Mouse (Mus musculus): ENCODE data around the gene Nup133. TPM values are rescaled to one million over a fixed set of nuclear protein-coding genes. Genes with fewer than 3 reads are reported as not detected.

Gene Nup133
- polyA plus RNA-seq (2015; fragmentation: Nextera tagmentation; extraction: Ambion mirVana), result 9.6 and 11.1 TPM in 2 replicates

GRCm38 (mm10) chr8:123948942-123949685, at the start of gene Nup133:
Gene Nup133, minus strand, starts transcription at chr8:123949265.

GRCm38 (mm10) chr8:123982826-123983400, 33.8 kb upstream of the Nup133 start, which contains the start of gene Abcb10:
Gene Abcb10, minus strand, starts transcription at chr8:123983122.

GRCm38 (mm10) chr8:123894502-123895097, 54.5 kb downstream of the Nup133 start, which contains the start of gene Acta1:
Gene Acta1, minus strand, starts transcription at chr8:123894751.

GRCm38 (mm10) chr8:123859648-123860259, 89.3 kb downstream of the Nup133 start, which contains the start of gene Ccsap:
Gene Ccsap, minus strand, starts transcription at chr8:123860209.

Other genes with a start within 250 kb of the Nup133 start
- 30.0 and 31.8 TPM in 2 replicates for gene Rab4a, start 143.3 kb downstream of the Nup133 start, polyA plus RNA-seq (2015; fragmentation: Nextera tagmentation; extraction: Ambion mirVana)
- 1.7 and 2.1 TPM in 2 replicates for gene Ccsap, start 89.1 kb downstream of the Nup133 start, polyA plus RNA-seq (2015; fragmentation: Nextera tagmentation; extraction: Ambion mirVana)
- gene Acta1, start 54.5 kb downstream of the Nup133 start, polyA plus RNA-seq (2015; fragmentation: Nextera tagmentation; extraction: Ambion mirVana), result 58,493 and 71,510 TPM in 2 replicates
- 6.9 and 7.4 TPM in 2 replicates for gene Abcb10, start 33.9 kb upstream of the Nup133 start, polyA plus RNA-seq (2015; fragmentation: Nextera tagmentation; extraction: Ambion mirVana)
- 12.2 and 13.3 TPM in 2 replicates for gene Taf5l, start 72.1 kb upstream of the Nup133 start, polyA plus RNA-seq (2015; fragmentation: Nextera tagmentation; extraction: Ambion mirVana)
- 1.3 and 1.6 TPM in 2 replicates for gene Urb2, start 72.2 kb upstream of the Nup133 start, polyA plus RNA-seq (2015; fragmentation: Nextera tagmentation; extraction: Ambion mirVana)